Mouse (Mus musculus) gastrocnemius, postnatal 10 days (tissue): ENCODE data around the gene Gm13694. TPM values are rescaled to one million over a fixed set of nuclear protein-coding genes. Genes with fewer than 3 reads are reported as not detected.

Experiments
- DNase-seq: peaks from one replicate; pipeline ENCODE4 v3.0.0; 2021; ENCODE audit warnings: mixed read lengths
- total RNA-seq, 2 experiments: library from RNA; stranded (reverse); gene quantifications; 2 replicates each; pipeline ENCODE4 v1.2.3; 2021

The Gm13694 gene
- total RNA-seq, 2 experiments from 2014 or later = 0.96 to 1.2 TPM

GRCm38 (mm10) chr2:84025217-84025616 lies 46.5 kb downstream of the Gm13694 start:
- DNase-seq = no peak

Other genes starting within 250 kb of the Gm13694 start
- 1 to 10 TPM; 3.9 to 5.5 TPM for gene Fam171b, start 166.3 kb upstream of the Gm13694 start, total RNA-seq
- not detected for gene Zswim2, start 37.7 kb upstream of the Gm13694 start, total RNA-seq
- gene Gm13698, start 23.2 kb upstream of the Gm13694 start, total RNA-seq = 1 to 10 TPM in 1 of 2 experiments, under 1 TPM in 1; 0.96 to 1.2 TPM
- gene Gm13693, start 17.4 kb upstream of the Gm13694 start, total RNA-seq = 1 to 10 TPM in 1 of 2 experiments, under 1 TPM in 1; 0.96 to 1.2 TPM
- not detected for gene Gm13695, start 11.6 kb upstream of the Gm13694 start, total RNA-seq
- 1 to 10 TPM in 1 of 2 experiments, under 1 TPM in 1; 0.96 to 1.2 TPM for gene Gm13696, start 5.8 kb upstream of the Gm13694 start, total RNA-seq
- gene Gm13697, start 5.8 kb downstream of the Gm13694 start, total RNA-seq = 1 to 10 TPM in 1 of 2 experiments, under 1 TPM in 1; 0.96 to 1.2 TPM
- 1 to 10 TPM in 1 of 2 experiments, under 1 TPM in 1; 0.96 to 1.2 TPM for gene Gm13691, start 11.6 kb downstream of the Gm13694 start, total RNA-seq